Mouse (Mus musculus): ENCODE results near the gene Pum3. TPM values are rescaled to one million over a fixed set of nuclear protein-coding genes. Genes with fewer than 3 reads are reported as not detected.
A peak's percentile ranks its signal among the peaks of the same experiment; 100 is the strongest.

Gene Pum3
- polyA plus RNA-seq, 1 experiment = 13.1 TPM

- Histone ChIP-seq H3K27ac (ENCODE audit: insufficient read depth, low read depth, low read length) (no peak overlapping the region), H3K4me3 (ENCODE audit: insufficient read depth, low read depth, low read length) (peak overlapping the region; percentile 35; the same call in 1 of the 2 replicates), H3K4me1 (ENCODE audit: control insufficient read depth, insufficient read depth, low read length) (0 out of 2 replicates have a peak, but pooled peaks cover 4% of the 10 kb centered on the region), H3K27me3 (replicated peaks; ENCODE audit: control insufficient read depth, insufficient read depth, low read length) (no peaks in the 10 kb centered on the region), H3K36me3 (ENCODE audit: control insufficient read depth, insufficient read depth, low read length) (no peaks in the 10 kb centered on the region)
- TF ChIP-seq CTCF (conservative IDR thresholded peaks at IDR 0.05; ENCODE audit: insufficient read depth, insufficient read length, low read depth, low read length) (no peak), POLR2A (IDR thresholded peaks at IDR 0.05; ENCODE audit: low read depth, low read length) (no peak)
- 13% methylated on average over 8 of the region's 8 CpGs for WGBS
- DNase-seq = peak; percentile 41
Observed at GRCm38 (mm10) chr19:27364521-27364931, 65.1 kb downstream of the Pum3 start.

GRCm38 (mm10) chr19:27363891-27364290, 65.7 kb downstream of the Pum3 start:
- H3K36me3 ChIP-seq (ENCODE audit: control insufficient read depth, insufficient read depth, low read length) = no peaks in the 10 kb centered on the region
- DNase-seq = no peak
- H3K27me3 ChIP-seq (replicated peaks; ENCODE audit: control insufficient read depth, insufficient read depth, low read length) = no peaks in the 10 kb centered on the region
- TF ChIP-seq POLR2A (IDR thresholded peaks at IDR 0.05; ENCODE audit: low read depth, low read length) (no peak), CTCF (conservative IDR thresholded peaks at IDR 0.05; ENCODE audit: insufficient read depth, insufficient read length, low read depth, low read length) (no peak)
- H3K4me3 ChIP-seq (ENCODE audit: insufficient read depth, low read depth, low read length) = no peak overlapping the region
- no peak overlapping the region for H3K27ac ChIP-seq (ENCODE audit: insufficient read depth, low read depth, low read length)
- H3K4me1 ChIP-seq (ENCODE audit: control insufficient read depth, insufficient read depth, low read length) = 0 out of 2 replicates have a peak, but pooled peaks cover 4% of the 10 kb centered on the region
- 38% methylated on average over 4 of the region's 4 CpGs for WGBS

GRCm38 (mm10) chr19:27360381-27360780, 69.2 kb downstream of the Pum3 start:
- 0 out of 2 replicates have a peak, but pooled peaks cover 4% of the 10 kb centered on the region for H3K4me1 ChIP-seq (ENCODE audit: control insufficient read depth, insufficient read depth, low read length)
- no peak for DNase-seq
- H3K36me3 ChIP-seq (ENCODE audit: control insufficient read depth, insufficient read depth, low read length) = no peaks in the 10 kb centered on the region
- no peak overlapping the region for H3K4me3 ChIP-seq (ENCODE audit: insufficient read depth, low read depth, low read length)
- H3K27me3 ChIP-seq (replicated peaks; ENCODE audit: control insufficient read depth, insufficient read depth, low read length) = no peaks in the 10 kb centered on the region
- H3K27ac ChIP-seq (ENCODE audit: insufficient read depth, low read depth, low read length) = no peak overlapping the region
- TF ChIP-seq POLR2A (IDR thresholded peaks at IDR 0.05; ENCODE audit: low read depth, low read length) (no peak), CTCF (conservative IDR thresholded peaks at IDR 0.05; ENCODE audit: insufficient read depth, insufficient read length, low read depth, low read length) (no peak)

- 47% methylated on average over 6 of the region's 6 CpGs for WGBS
- Histone ChIP-seq H3K4me3 (ENCODE audit: insufficient read depth, low read depth, low read length) (no peak overlapping the region), H3K4me1 (ENCODE audit: control insufficient read depth, insufficient read depth, low read length) (no peaks in the 10 kb centered on the region), H3K27me3 (replicated peaks; ENCODE audit: control insufficient read depth, insufficient read depth, low read length) (no peaks in the 10 kb centered on the region), H3K27ac (ENCODE audit: insufficient read depth, low read depth, low read length) (no peak overlapping the region), H3K36me3 (ENCODE audit: control insufficient read depth, insufficient read depth, low read length) (no peaks in the 10 kb centered on the region)
- no peak for DNase-seq
- TF ChIP-seq CTCF (conservative IDR thresholded peaks at IDR 0.05; ENCODE audit: insufficient read depth, insufficient read length, low read depth, low read length) (no peak), POLR2A (IDR thresholded peaks at IDR 0.05; ENCODE audit: low read depth, low read length) (no peak)
Observed at GRCm38 (mm10) chr19:27351700-27352099, 77.9 kb downstream of the Pum3 start.

- Histone ChIP-seq H3K4me1 (ENCODE audit: control insufficient read depth, insufficient read depth, low read length) (no peaks in the 10 kb centered on the region), H3K36me3 (ENCODE audit: control insufficient read depth, insufficient read depth, low read length) (no peaks in the 10 kb centered on the region), H3K27me3 (replicated peaks; ENCODE audit: control insufficient read depth, insufficient read depth, low read length) (no peaks in the 10 kb centered on the region), H3K27ac (ENCODE audit: insufficient read depth, low read depth, low read length) (no peak overlapping the region), H3K4me3 (ENCODE audit: insufficient read depth, low read depth, low read length) (no peak overlapping the region)
- peak; percentile 84 for DNase-seq
- TF ChIP-seq POLR2A (IDR thresholded peaks at IDR 0.05; ENCODE audit: low read depth, low read length) (no peak), CTCF (conservative IDR thresholded peaks at IDR 0.05; ENCODE audit: insufficient read depth, insufficient read length, low read depth, low read length) (no peak)
- WGBS = 87% methylated on average over 1 of the region's 1 CpGs
Observed at GRCm38 (mm10) chr19:27346501-27346900, 83.1 kb downstream of the Pum3 start.

Other genes with a start within 250 kb of the Pum3 start
- gene Vldlr, start 213.3 kb downstream of the Pum3 start, polyA plus RNA-seq (2012; rRNA removed) = 31.2 and 43.6 TPM in 2 replicates
- gene Kcnv2, start 107.2 kb downstream of the Pum3 start, polyA plus RNA-seq (2012; rRNA removed) = 0.02 and 0.03 TPM in 2 replicates